Mouse (Mus musculus): ENCODE measurements at regions not wholly inside any gene's neighbourhood (a gene's known extent, or its start where the extent isn't known, plus 50 kb on each side); places are given as distances from the start of the nearest gene placed in this dataset.

GRCm38 (mm10) chr12:68115762-68116161 is 893.4 kb upstream of the Mdga2 start:
- no peak for TF ChIP-seq CTCF (conservative IDR thresholded peaks at IDR 0.05; ENCODE audit: insufficient read depth, insufficient read length, low read depth, low read length)
- TF ChIP-seq POLR2A (IDR thresholded peaks at IDR 0.05; ENCODE audit: low read depth, low read length) = no peak

Measured in kidney, adult 2 months (tissue).